Mouse (Mus musculus) erythroblast, adult 5-6 weeks (primary cell): ENCODE data around the gene Phip. TPM values are rescaled to one million over a fixed set of nuclear protein-coding genes. Genes with fewer than 3 reads are reported as not detected.

Source experiments
- ATAC-seq: replicated peaks from 2 replicates; pipeline ENCODE4 v1.8.0; 2016; ENCODE audit warnings: moderate number of reproducible peaks, mild to moderate bottlenecking, moderate TSS enrichment, inconsistent platforms; ENCODE audit not compliant: poor library complexity, low FRiP score, severe bottlenecking
- total RNA-seq, 2 experiments: library from RNA; stranded (forward) in 1 of 2; stranded (reverse) in 1 of 2; fragments of 150-400 nt in 1 of 2; fragments of 200-764, 138-1000 nt in 1 of 2; gene quantifications; 2 replicates each; pipeline versions ENCODE4 v1.2.3 to v1.2.4; 2015 to 2017; ENCODE audit warnings: low replicate concordance in 2 of 2

Phip gene
- total RNA-seq, 2 experiments from 2014 or later, result 81.3 to 135 TPM

GRCm38 (mm10) chr9:82884177-82884576 is 91.1 kb downstream of the Phip start:
- no peak for ATAC-seq

GRCm38 (mm10) chr9:82877078-82877477 is 98.2 kb downstream of the Phip start:
- no peak for ATAC-seq

- no peak for ATAC-seq
Measured at GRCm38 (mm10) chr9:82867698-82868097, 107.6 kb downstream of the Phip start.

GRCm38 (mm10) chr9:82866121-82866520 is 109.2 kb downstream of the Phip start:
- no peak for ATAC-seq

GRCm38 (mm10) chr9:82861775-82862430 is 113.4 kb downstream of the Phip start:
- no peak for ATAC-seq

GRCm38 (mm10) chr9:82861316-82861715 is 114.0 kb downstream of the Phip start:
- no peak for ATAC-seq

GRCm38 (mm10) chr9:82860805-82861204 is 114.5 kb downstream of the Phip start:
- no peak for ATAC-seq

- no peak for ATAC-seq
Measured at GRCm38 (mm10) chr9:82856241-82856640, 119.1 kb downstream of the Phip start.

- no peak for ATAC-seq
Measured at GRCm38 (mm10) chr9:82854973-82855614, 120.2 kb downstream of the Phip start.

GRCm38 (mm10) chr9:82854040-82854439 is 121.3 kb downstream of the Phip start:
- no peak for ATAC-seq

GRCm38 (mm10) chr9:82842671-82843070 is 132.6 kb downstream of the Phip start:
- no peak for ATAC-seq

- no peak for ATAC-seq
Measured at GRCm38 (mm10) chr9:82835921-82836320, 139.4 kb downstream of the Phip start.

- ATAC-seq, result no peak
Measured at GRCm38 (mm10) chr9:82831891-82832290, 143.4 kb downstream of the Phip start.

GRCm38 (mm10) chr9:82829693-82830430 is 145.5 kb downstream of the Phip start:
- peak; percentile 92 for ATAC-seq

GRCm38 (mm10) chr9:82829007-82829689 is 146.2 kb downstream of the Phip start, which contains the start of gene Irak1bp1:
Irak1bp1 (plus strand) TSS chr9:82829540.
- ATAC-seq, result no peak

GRCm38 (mm10) chr9:82826426-82826825 is 148.9 kb downstream of the Phip start:
- ATAC-seq, result no peak
